Mouse (Mus musculus): ENCODE data around the gene Slit1.

- TF ChIP-seq CTCF (IDR thresholded peaks at IDR 0.05; ENCODE audit: low read depth) (no peak), EP300 (IDR thresholded peaks at IDR 0.05; ENCODE audit: low read depth) (no peak)
These were observed 109.4 kb downstream of the Slit1 start for GRCm38 (mm10) chr19:41634099-41634498.
